Mouse (Mus musculus): ENCODE measurements around the gene Cdk16.

- TF ChIP-seq CTCF (IDR thresholded peaks at IDR 0.05; ENCODE audit: low read depth, low read length) (no peak), POLR2A (IDR thresholded peaks at IDR 0.05; ENCODE audit: insufficient read depth, low read length) (no peak), EP300 (IDR thresholded peaks at IDR 0.05; ENCODE audit: insufficient read depth, low read depth, low read length) (no peak)
These were observed 48.7 kb downstream of the Cdk16 start for GRCm38 (mm10) chrX:20736479-20736878.

All from ES-Bruce4 (cell line).